Mouse (Mus musculus) cerebellum, adult 11-12 months (tissue): ENCODE data around the gene Chdh.

ENCODE experiments used
- DNase-seq: peaks from one replicate; pipeline ENCODE4 v3.0.0; 2022

Chdh gene

GRCm38 (mm10) chr14:30008733-30009575, at the start of gene Chdh, which contains the start of gene Il17rb:
TSS of gene Chdh (plus strand) at chr14:30009023.
TSS of gene Il17rb (minus strand) at chr14:30008896.
- DNase-seq, result peak; percentile 20

- no peak for DNase-seq
These were observed 41.2 kb upstream of the Chdh start for GRCm38 (mm10) chr14:29967611-29968010.

- DNase-seq, result peak; percentile 98
These were observed 40.6 kb upstream of the Chdh start, which contains the start of gene Selenok for GRCm38 (mm10) chr14:29968075-29968821. TSS of gene Selenok (plus strand) at chr14:29968308.

GRCm38 (mm10) chr14:29971446-29971845, 37.4 kb upstream of the Chdh start:
- no peak for DNase-seq

- no peak for DNase-seq
These were observed 36.8 kb upstream of the Chdh start for GRCm38 (mm10) chr14:29971993-29972392.

- DNase-seq, result no peak
These were observed 31.9 kb upstream of the Chdh start for GRCm38 (mm10) chr14:29976927-29977326.

- peak; percentile 91 for DNase-seq
These were observed 30.3 kb upstream of the Chdh start, which contains the start of gene Actr8 for GRCm38 (mm10) chr14:29978254-29979204. TSS of gene Actr8 (plus strand) at chr14:29978337.

- no peak for DNase-seq
These were observed 28.2 kb upstream of the Chdh start for GRCm38 (mm10) chr14:29980447-29981205.

GRCm38 (mm10) chr14:29986096-29986495, 22.7 kb upstream of the Chdh start:
- no peak for DNase-seq

GRCm38 (mm10) chr14:29987276-29987675, 21.5 kb upstream of the Chdh start:
- peak; percentile 38 for DNase-seq

GRCm38 (mm10) chr14:29987739-29988138, 21.1 kb upstream of the Chdh start:
- no peak for DNase-seq

- DNase-seq, result no peak
These were observed 20.5 kb upstream of the Chdh start for GRCm38 (mm10) chr14:29988337-29988736.

- no peak for DNase-seq
These were observed 13.8 kb upstream of the Chdh start for GRCm38 (mm10) chr14:29994976-29995375.

GRCm38 (mm10) chr14:29996000-29996751, 12.6 kb upstream of the Chdh start:
- no peak for DNase-seq

- DNase-seq, result no peak
These were observed 11.5 kb upstream of the Chdh start for GRCm38 (mm10) chr14:29997345-29997744.

- DNase-seq, result no peak
These were observed 9.9 kb upstream of the Chdh start for GRCm38 (mm10) chr14:29998747-29999474.

GRCm38 (mm10) chr14:29999475-29999811, 9.4 kb upstream of the Chdh start:
- no peak for DNase-seq

GRCm38 (mm10) chr14:30009864-30010560, 1.2 kb downstream of the Chdh start:
- DNase-seq, result no peak

- no peak for DNase-seq
These were observed 3.2 kb downstream of the Chdh start for GRCm38 (mm10) chr14:30011886-30012560.
